Mouse (Mus musculus) macrophage (primary cell): ENCODE measurements around the gene Tcf3. TPM values are rescaled to one million over a fixed set of nuclear protein-coding genes. Genes with fewer than 3 reads are reported as not detected.

Experiments
- H3K27ac ChIP-seq: fragments of 350-480 bp; formaldehyde crosslinking; 2 replicates; pipeline ENCODE4 v1.9.0; 2021
- H3K36me3 ChIP-seq: fragments of 350-480 bp; formaldehyde crosslinking; 2 replicates; pipeline ENCODE4 v1.9.0; 2021; ENCODE audit errors: inconsistent target
- H3K4me3 ChIP-seq: fragments of 350-480 bp; formaldehyde crosslinking; 2 replicates; pipeline ENCODE4 v1.9.0; 2021; ENCODE audit errors: inconsistent target
- H3K79me2 ChIP-seq: fragments of 350-480 bp; formaldehyde crosslinking; 2 replicates; pipeline ENCODE4 v1.9.0; 2021; ENCODE audit errors: inconsistent target
- WGBS: methylation state at CpG from one replicate; pipeline ENCODE4 v1.1.7; 2026; ENCODE audit warnings: inconsistent platforms; ENCODE audit not compliant: missing documents; 5-methylcytosine and 5-hydroxymethylcytosine counted together
- polyA plus RNA-seq: library from polyadenylated mRNA; stranded (reverse); fragments of 250-400 nt; gene quantifications from 3 replicates; pipeline ENCODE4 v1.2.4, GENCODE M21; 2018; ENCODE audit warnings: inconsistent platforms

Gene Tcf3
- polyA plus RNA-seq, 1 experiment from 2014 or later, result 9.2 TPM

- no peak overlapping the region for H3K27ac ChIP-seq
- H3K4me3 ChIP-seq, result no peak overlapping the region
- 39% methylated on average over 15 of the region's 16 CpGs for whole genome bisulfite sequencing
- peaks cover 10% of the 10 kb centered on the region; the same call in 1 of the 2 replicates for H3K36me3 ChIP-seq
- peaks cover 16% of the 10 kb centered on the region; the same call in 1 of the 2 replicates for H3K79me2 ChIP-seq
These were observed 1.7 kb downstream of the Tcf3 start for GRCm38 (mm10) chr10:80431570-80432386.

- Histone ChIP-seq H3K36me3 (peaks cover 19% of the 10 kb centered on the region; the same call in 1 of the 2 replicates), H3K79me2 (peaks cover 16% of the 10 kb centered on the region; the same call in 1 of the 2 replicates), H3K27ac (no peak overlapping the region), H3K4me3 (no peak overlapping the region)
- WGBS, result 83% methylated on average over 6 of the region's 8 CpGs
These were observed 3.0 kb downstream of the Tcf3 start for GRCm38 (mm10) chr10:80430375-80430980.

- Histone ChIP-seq H3K79me2 (peaks cover 16% of the 10 kb centered on the region; the same call in 1 of the 2 replicates), H3K4me3 (no peak overlapping the region), H3K27ac (no peak overlapping the region), H3K36me3 (peaks cover 26% of the 10 kb centered on the region; the same call in 1 of the 2 replicates)
- 97% methylated on average over 8 of the region's 8 CpGs for WGBS
These were observed 3.6 kb downstream of the Tcf3 start for GRCm38 (mm10) chr10:80429800-80430199.

GRCm38 (mm10) chr10:80425041-80425440 lies 8.4 kb downstream of the Tcf3 start:
- H3K36me3 ChIP-seq, result peaks cover 39% of the 10 kb centered on the region; the same call in 1 of the 2 replicates
- H3K79me2 ChIP-seq, result no peaks in the 10 kb centered on the region
- WGBS, result 100% methylated on average over 3 of the region's 3 CpGs
- H3K4me3 ChIP-seq, result no peak overlapping the region
- no peak overlapping the region for H3K27ac ChIP-seq

- H3K36me3 ChIP-seq, result peaks cover 50% of the 10 kb centered on the region; the same call in 1 of the 2 replicates
- no peaks in the 10 kb centered on the region for H3K79me2 ChIP-seq
- H3K4me3 ChIP-seq, result no peak overlapping the region
- 77% methylated on average over 4 of the region's 4 CpGs for WGBS
- no peak overlapping the region for H3K27ac ChIP-seq
These were observed 9.9 kb downstream of the Tcf3 start for GRCm38 (mm10) chr10:80423562-80423961.

GRCm38 (mm10) chr10:80421651-80422472 lies 11.6 kb downstream of the Tcf3 start:
- Histone ChIP-seq H3K36me3 (peaks cover 45% of the 10 kb centered on the region; the same call in 1 of the 2 replicates), H3K79me2 (no peaks in the 10 kb centered on the region), H3K4me3 (no peak overlapping the region), H3K27ac (no peak overlapping the region)
- WGBS, result 97% methylated on average over 9 of the region's 9 CpGs

- peaks cover 38% of the 10 kb centered on the region; the same call in 1 of the 2 replicates for H3K36me3 ChIP-seq
- H3K79me2 ChIP-seq, result no peaks in the 10 kb centered on the region
- H3K27ac ChIP-seq, result no peak overlapping the region
- WGBS, result 95% methylated on average over 8 of the region's 8 CpGs
- no peak overlapping the region for H3K4me3 ChIP-seq
These were observed 12.2 kb downstream of the Tcf3 start for GRCm38 (mm10) chr10:80421208-80421607.

GRCm38 (mm10) chr10:80420729-80421128 lies 12.7 kb downstream of the Tcf3 start:
- WGBS, result 97% methylated on average over 10 of the region's 10 CpGs
- peaks cover 40% of the 10 kb centered on the region; the same call in 1 of the 2 replicates for H3K36me3 ChIP-seq
- no peak overlapping the region for H3K27ac ChIP-seq
- no peaks in the 10 kb centered on the region for H3K79me2 ChIP-seq
- no peak overlapping the region for H3K4me3 ChIP-seq

GRCm38 (mm10) chr10:80419419-80419818 lies 14.0 kb downstream of the Tcf3 start:
- H3K27ac ChIP-seq, result no peak overlapping the region
- WGBS, result 97% methylated on average over 8 of the region's 8 CpGs
- H3K4me3 ChIP-seq, result no peak overlapping the region
- H3K79me2 ChIP-seq, result no peaks in the 10 kb centered on the region
- peaks cover 42% of the 10 kb centered on the region; the same call in 1 of the 2 replicates for H3K36me3 ChIP-seq

GRCm38 (mm10) chr10:80418311-80418710 lies 15.1 kb downstream of the Tcf3 start:
- WGBS, result 76% methylated on average over 3 of the region's 3 CpGs
- Histone ChIP-seq H3K79me2 (no peaks in the 10 kb centered on the region), H3K27ac (no peak overlapping the region), H3K36me3 (peaks cover 49% of the 10 kb centered on the region; the same call in 1 of the 2 replicates), H3K4me3 (no peak overlapping the region)

- Histone ChIP-seq H3K79me2 (no peaks in the 10 kb centered on the region), H3K27ac (no peak overlapping the region), H3K4me3 (no peak overlapping the region), H3K36me3 (peaks cover 49% of the 10 kb centered on the region; the same call in 1 of the 2 replicates)
- WGBS, result 100% methylated on average over 1 of the region's 1 CpGs
These were observed 15.6 kb downstream of the Tcf3 start for GRCm38 (mm10) chr10:80417841-80418240.

- Histone ChIP-seq H3K79me2 (no peaks in the 10 kb centered on the region), H3K27ac (no peak overlapping the region), H3K36me3 (peaks cover 49% of the 10 kb centered on the region; the same call in 1 of the 2 replicates), H3K4me3 (no peak overlapping the region)
- 97% methylated on average over 10 of the region's 10 CpGs for WGBS
These were observed 16.1 kb downstream of the Tcf3 start for GRCm38 (mm10) chr10:80417371-80417770.

- no peaks in the 10 kb centered on the region for H3K79me2 ChIP-seq
- no peak overlapping the region for H3K27ac ChIP-seq
- no peak overlapping the region for H3K4me3 ChIP-seq
- peaks cover 42% of the 10 kb centered on the region; the same call in 1 of the 2 replicates for H3K36me3 ChIP-seq
- 93% methylated on average over 7 of the region's 7 CpGs for WGBS
These were observed 17.9 kb downstream of the Tcf3 start for GRCm38 (mm10) chr10:80415566-80415965.
